Mouse (Mus musculus): ENCODE data around the gene Ubxn4.
"Not testable (repeated sequence)": the region's sequence is repeated elsewhere in the genome, so short reads cannot be mapped to it uniquely, and the experiment has no call there.

Ubxn4 gene

GRCm38 (mm10) chr1:128314665-128315064 is 70.9 kb downstream of the Ubxn4 start:
- DNase-seq (ENCODE audit: low spot score), result no peak

- not testable (repeated sequence) for DNase-seq (ENCODE audit: low spot score)
Observed at GRCm38 (mm10) chr1:128319266-128319665, 75.5 kb downstream of the Ubxn4 start.

- no peak for DNase-seq (ENCODE audit: low spot score)
Observed at GRCm38 (mm10) chr1:128323026-128323643, 79.4 kb downstream of the Ubxn4 start.

- no peak for DNase-seq (ENCODE audit: low spot score)
Observed at GRCm38 (mm10) chr1:128324776-128325175, 81.0 kb downstream of the Ubxn4 start.

DNA sequence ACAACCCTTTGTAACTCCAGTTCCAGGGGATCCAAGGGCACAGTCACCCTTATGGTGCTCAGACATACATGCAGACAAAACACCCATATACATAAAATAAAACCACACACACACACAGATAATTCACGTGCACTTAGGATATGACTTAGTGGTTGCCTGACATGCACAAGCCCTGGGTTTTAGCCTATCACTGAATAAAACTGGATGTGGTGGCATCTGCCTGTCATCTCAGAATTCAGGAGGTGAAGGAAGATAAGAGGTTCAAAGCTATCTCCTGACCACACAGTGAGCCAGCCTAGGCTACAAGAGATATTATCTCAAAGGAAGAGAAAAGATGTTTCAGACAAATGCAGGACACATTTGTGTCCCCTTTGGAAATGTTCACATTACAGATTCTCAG is 83.4 kb downstream of the Ubxn4 start:
- DNase-seq (ENCODE audit: low spot score), result no peak

- DNase-seq (ENCODE audit: low spot score), result no peak
Observed at GRCm38 (mm10) chr1:128328218-128328617, 84.5 kb downstream of the Ubxn4 start, which contains the start of gene Lct. Gene Lct, minus strand, starts transcription at chr1:128328318.

All from ovary, adult 18-20 months (tissue).